32 mouse cellular contexts compared by ENCODE assay signal in genomic region chr17:14727481-14727880, GRCm38 (mm10). TPM values are rescaled to one million over a fixed set of nuclear protein-coding genes. Genes with fewer than 3 reads are reported as not detected.
DNase-seq lines count a peak whose midpoint lies in the region; ATAC-seq lines count a peak whose summit lies in the region.
"Had no signal": no experiment of that assay in that cellular context is flagged by ENCODE, and none has a peak within 500 bp of the region (broad histone marks: within the 10 kb centered on the region; RNA-seq: fewer than 3 reads in every experiment).

No protein-coding gene starts in this region.

- H3K4me1 ChIP-seq in heart, embryonic 12.5 days (replicated peaks): peaks cover 12% of the 10 kb centered on the region
- peaks cover 3% of the 10 kb centered on the region; the same call in 1 of the 2 replicates for H3K4me1 ChIP-seq in neural tube, embryonic 11.5 days (ENCODE audit: control insufficient read depth, insufficient read depth, low read length)
- H3K4me1 ChIP-seq in forebrain, embryonic 15.5 days: no peaks in the 10 kb centered on the region
- H3K4me1 ChIP-seq: embryonic facial prominence, embryonic 13.5 days had no signal

- peak; percentile 31 for DNase-seq in heart, adult 11 months
- peak; percentile 29 for DNase-seq in neural tube, embryonic 11.5 days (ENCODE audit: low spot score)
- no peak for DNase-seq in neural tube, embryonic 10.5 days (ENCODE audit: extremely low spot score, low spot score)
- DNase-seq in embryo, embryonic 10.5 days (ENCODE audit: low spot score): peak; percentile 62
- no peak for DNase-seq in ovary, adult 18-20 months (ENCODE audit: low spot score)
- DNase-seq: adrenal gland, adult 2 months; adrenal gland, postnatal 36 days; cerebellum, adult 8-10 months; heart, postnatal 36 days; kidney, adult 9 months; kidney, postnatal 10 days; liver; lung, adult 2 months; lung, postnatal 10 days; right cerebral cortex, adult 18-20 months; spleen, adult 18-20 months; thymus, adult 18-20 months; thymus, postnatal 36 days had no signal

- no peak overlapping the region for H3K4me3 ChIP-seq in heart, embryonic 12.5 days
- no peak overlapping the region for H3K4me3 ChIP-seq in neural tube, embryonic 11.5 days (ENCODE audit: low read depth, low read length)
- H3K4me3 ChIP-seq in forebrain, embryonic 15.5 days: no peak overlapping the region
- H3K4me3 ChIP-seq: embryonic facial prominence, embryonic 13.5 days; forebrain, embryonic 10.5 days; hindbrain, embryonic 12.5 days; myocyte had no signal

- no peaks in the 10 kb centered on the region for H3K27me3 ChIP-seq in heart, embryonic 12.5 days (replicated peaks)
- no peaks in the 10 kb centered on the region for H3K27me3 ChIP-seq in neural tube, embryonic 11.5 days (ENCODE audit: control insufficient read depth, insufficient read depth, low read length)
- H3K27me3 ChIP-seq in forebrain, embryonic 15.5 days: no peaks in the 10 kb centered on the region
- H3K27me3 ChIP-seq: embryonic facial prominence, embryonic 13.5 days; hindbrain, embryonic 12.5 days had no signal

- H3K9ac ChIP-seq in heart, embryonic 12.5 days: no peak overlapping the region
- no peak overlapping the region for H3K9ac ChIP-seq in neural tube, embryonic 11.5 days (ENCODE audit: low read length)
- no peak overlapping the region for H3K9ac ChIP-seq in forebrain, embryonic 15.5 days (replicated peaks)
- H3K9ac ChIP-seq: embryonic facial prominence, embryonic 13.5 days; hindbrain, embryonic 12.5 days; liver, embryonic 14.5 days had no signal

- no peaks in the 10 kb centered on the region for H3K9me3 ChIP-seq in heart, embryonic 12.5 days (replicated peaks)
- H3K9me3 ChIP-seq in neural tube, embryonic 11.5 days (ENCODE audit: control insufficient read depth, low read length): no peaks in the 10 kb centered on the region
- no peaks in the 10 kb centered on the region for H3K9me3 ChIP-seq in forebrain, embryonic 15.5 days
- H3K9me3 ChIP-seq: embryonic facial prominence, embryonic 13.5 days; forebrain, embryonic 10.5 days; hindbrain, embryonic 12.5 days had no signal

- H3K27ac ChIP-seq in heart, embryonic 12.5 days (ENCODE audit: poor library complexity, severe bottlenecking): no peak overlapping the region
- no peak overlapping the region for H3K27ac ChIP-seq in neural tube, embryonic 11.5 days (ENCODE audit: low read depth, low read length)
- no peak overlapping the region for H3K27ac ChIP-seq in forebrain, embryonic 15.5 days (replicated peaks)
- H3K27ac ChIP-seq: embryonic facial prominence, embryonic 13.5 days; forebrain, embryonic 10.5 days; hindbrain, embryonic 12.5 days; hindbrain, postnatal 0 days; liver, embryonic 14.5 days; macrophage had no signal

- whole genome bisulfite sequencing in heart, embryonic 12.5 days: 32% methylated on average over 3 of the region's 3 CpGs
- 23% methylated on average over 3 of the region's 3 CpGs for WGBS in neural tube, embryonic 11.5 days
- WGBS in forebrain, embryonic 15.5 days: 31% methylated on average over 3 of the region's 3 CpGs

- ATAC-seq in heart, embryonic 12.5 days (ENCODE audit: insufficient number of reproducible peaks, low FRiP score): no peak
- ATAC-seq in neural tube, embryonic 11.5 days (ENCODE audit: insufficient read depth, low FRiP score, low TSS enrichment): no peak
- no peak for ATAC-seq in forebrain, embryonic 15.5 days (replicated peaks)
- ATAC-seq: activated CD4-positive, CD25-positive, alpha-beta regulatory T cell, adult 4 months; CD4-positive, CD25-positive, alpha-beta regulatory T cell, adult 4 months; forebrain, embryonic 16.5 days; hindbrain, postnatal 0 days; intestine, postnatal 0 days; midbrain, embryonic 16.5 days had no signal

- no peak overlapping the region for H3K4me2 ChIP-seq in heart, embryonic 12.5 days
- H3K4me2 ChIP-seq in neural tube, embryonic 11.5 days (ENCODE audit: low read depth): no peak overlapping the region
- H3K4me2 ChIP-seq in forebrain, embryonic 15.5 days (replicated peaks): no peak overlapping the region
- H3K4me2 ChIP-seq: embryonic facial prominence, embryonic 13.5 days; hindbrain, embryonic 12.5 days had no signal

- no peaks in the 10 kb centered on the region for H3K36me3 ChIP-seq in heart, embryonic 12.5 days
- no peaks in the 10 kb centered on the region for H3K36me3 ChIP-seq in neural tube, embryonic 11.5 days (ENCODE audit: control insufficient read depth, insufficient read depth, low read length)
- H3K36me3 ChIP-seq in forebrain, embryonic 15.5 days: no peaks in the 10 kb centered on the region
- H3K36me3 ChIP-seq: embryonic facial prominence, embryonic 13.5 days; forebrain, embryonic 10.5 days; hindbrain, embryonic 12.5 days had no signal

RNA-seq across cellular contexts. Expression of gene Thbs2, which starts 33.4 kb away (rescaled TPM):
- polyA plus RNA-seq in heart, embryonic 12.5 days (2016; fragmentation: Nextera tagmentation; extraction: Ambion mirVana): 11.6 and 12.3 TPM in 2 replicates
- 3.1 and 3.8 TPM in 2 replicates for polyA plus RNA-seq in neural tube, embryonic 11.5 days (2014; fragmentation: Nextera tagmentation; extraction: Ambion mirVana)
- 0.84 and 1.2 TPM in 2 replicates for polyA plus RNA-seq in forebrain, embryonic 15.5 days (2015; fragmentation: Nextera tagmentation; extraction: Ambion mirVana)
- polyA plus RNA-seq: activated CD4-positive, CD25-positive, alpha-beta regulatory T cell, adult 4 months; CD4-positive, CD25-positive, alpha-beta regulatory T cell, adult 4 months; macrophage had no signal

Comparison
In these comparisons a context has a peak if more than half of its experiments do, and no peak if none do; other contexts are left out.
1. DNase-seq: peak in heart, adult 11 months (single experiment), neural tube, embryonic 11.5 days (single experiment) and embryo, embryonic 10.5 days (single experiment); none in neural tube, embryonic 10.5 days (single experiment) and ovary, adult 18-20 months (single experiment).